Mouse (Mus musculus): ENCODE measurements around the gene Gm28372. TPM values are rescaled to one million over a fixed set of nuclear protein-coding genes. Genes with fewer than 3 reads are reported as not detected.

Gm28372 gene
- polyA plus RNA-seq, 1 experiment from 2014 or later: not detected

Other genes starting within 250 kb of the Gm28372 start
- 535 and 561 TPM in 2 replicates for gene Snrpb, start 225.8 kb upstream of the Gm28372 start, polyA plus RNA-seq (2015; fragmentation: Nextera tagmentation; extraction: Ambion mirVana)
- gene Tmc2, start 210.0 kb upstream of the Gm28372 start, polyA plus RNA-seq (2015; fragmentation: Nextera tagmentation; extraction: Ambion mirVana): not detected in 2 replicates
- 252 and 261 TPM in 2 replicates for gene Nop56, start 130.8 kb upstream of the Gm28372 start, polyA plus RNA-seq (2015; fragmentation: Nextera tagmentation; extraction: Ambion mirVana)
- 144 and 154 TPM in 2 replicates for gene Idh3b, start 120.7 kb upstream of the Gm28372 start, polyA plus RNA-seq (2015; fragmentation: Nextera tagmentation; extraction: Ambion mirVana)
- 2.6 and 2.8 TPM in 2 replicates for gene Ebf4, start 110.1 kb upstream of the Gm28372 start, polyA plus RNA-seq (2015; fragmentation: Nextera tagmentation; extraction: Ambion mirVana)
- gene Cpxm1, start 7.7 kb upstream of the Gm28372 start, polyA plus RNA-seq (2015; fragmentation: Nextera tagmentation; extraction: Ambion mirVana): 145 and 151 TPM in 2 replicates
- gene 1700020A23Rik, start within 50 bp of the Gm28372 start, polyA plus RNA-seq (2015; fragmentation: Nextera tagmentation; extraction: Ambion mirVana): 0.37 TPM in 1 of 2 replicates, not detected in the other
- 0.14 and 0.15 TPM in 2 replicates for gene Tmem239, start 1.2 kb downstream of the Gm28372 start, polyA plus RNA-seq (2015; fragmentation: Nextera tagmentation; extraction: Ambion mirVana)
- gene Vps16, start 19.1 kb downstream of the Gm28372 start, polyA plus RNA-seq (2015; fragmentation: Nextera tagmentation; extraction: Ambion mirVana): 94.2 and 106 TPM in 2 replicates
- gene Pced1a, start 19.5 kb downstream of the Gm28372 start, polyA plus RNA-seq (2015; fragmentation: Nextera tagmentation; extraction: Ambion mirVana): 16.2 and 17.2 TPM in 2 replicates
- 86.6 and 106 TPM in 2 replicates for gene Ptpra, start 45.0 kb downstream of the Gm28372 start, polyA plus RNA-seq (2015; fragmentation: Nextera tagmentation; extraction: Ambion mirVana)
- 93.6 and 101 TPM in 2 replicates for gene Mrps26, start 158.5 kb downstream of the Gm28372 start, polyA plus RNA-seq (2015; fragmentation: Nextera tagmentation; extraction: Ambion mirVana)
- not detected in 2 replicates for gene Oxt, start 170.9 kb downstream of the Gm28372 start, polyA plus RNA-seq (2015; fragmentation: Nextera tagmentation; extraction: Ambion mirVana)
- not detected in 2 replicates for gene Avp, start 177.3 kb downstream of the Gm28372 start, polyA plus RNA-seq (2015; fragmentation: Nextera tagmentation; extraction: Ambion mirVana)
- gene Fastkd5, start 224.8 kb downstream of the Gm28372 start, polyA plus RNA-seq (2015; fragmentation: Nextera tagmentation; extraction: Ambion mirVana): 13.2 and 14.1 TPM in 2 replicates
- gene Ubox5, start 224.8 kb downstream of the Gm28372 start, polyA plus RNA-seq (2015; fragmentation: Nextera tagmentation; extraction: Ambion mirVana): 10.8 and 11.0 TPM in 2 replicates
- 4.0 and 4.5 TPM in 2 replicates for gene Lzts3, start 237.6 kb downstream of the Gm28372 start, polyA plus RNA-seq (2015; fragmentation: Nextera tagmentation; extraction: Ambion mirVana)

Data from limb, embryonic 15.5 days (tissue).